ENCODE assay signal across 14 mouse cellular contexts in genomic region chr3:98211301-98212081, GRCm38 (mm10). TPM values are rescaled to one million over a fixed set of nuclear protein-coding genes. Genes with fewer than 3 reads are reported as not detected.
DNase-seq lines count a peak whose midpoint lies in the region; ATAC-seq and TF ChIP-seq lines count a peak whose summit lies in the region.
"Had no signal": no experiment of that assay in that cellular context is flagged by ENCODE, and none has a peak within 500 bp of the region (broad histone marks: within the 10 kb centered on the region; RNA-seq: fewer than 3 reads in every experiment).

No protein-coding gene starts in this region.

- no peak for TF ChIP-seq EP300 in liver, postnatal 0 days (IDR thresholded peaks at IDR 0.05; ENCODE audit: low read depth)

- no peak for TF ChIP-seq POLR2A in lung, adult 2 months (IDR thresholded peaks at IDR 0.05; ENCODE audit: borderline replicate concordance, extremely low read depth, low read depth, low read length)

- TF ChIP-seq CTCF in liver, postnatal 0 days (IDR thresholded peaks at IDR 0.05; ENCODE audit: low read depth), result no peak
- no peak for TF ChIP-seq CTCF in lung, adult 2 months (IDR thresholded peaks at IDR 0.05; ENCODE audit: insufficient read depth, low read length)

- peak overlapping the region; percentile 17 for H3K4me2 ChIP-seq in forebrain, embryonic 16.5 days (ENCODE audit: low read length)
- H3K4me2 ChIP-seq in midbrain, embryonic 15.5 days, result no peak overlapping the region
- H3K4me2 ChIP-seq in liver, postnatal 0 days (ENCODE audit: low read depth, low read length), result no peak overlapping the region
- H3K4me2 ChIP-seq: heart, embryonic 15.5 days had no signal

- H3K9me3 ChIP-seq in forebrain, embryonic 16.5 days (ENCODE audit: control insufficient read depth, low read length), result no peaks in the 10 kb centered on the region
- no peaks in the 10 kb centered on the region for H3K9me3 ChIP-seq in midbrain, embryonic 15.5 days
- H3K9me3 ChIP-seq in liver, postnatal 0 days (ENCODE audit: low read length), result no peaks in the 10 kb centered on the region
- H3K9me3 ChIP-seq: heart, embryonic 15.5 days had no signal

- no peaks in the 10 kb centered on the region for H3K36me3 ChIP-seq in forebrain, embryonic 16.5 days (ENCODE audit: control insufficient read depth, insufficient read depth)
- H3K36me3 ChIP-seq in midbrain, embryonic 15.5 days (replicated peaks), result no peaks in the 10 kb centered on the region
- no peaks in the 10 kb centered on the region for H3K36me3 ChIP-seq in liver, postnatal 0 days (replicated peaks; ENCODE audit: insufficient read depth, low read length)
- H3K36me3 ChIP-seq: heart, embryonic 15.5 days had no signal

- H3K27me3 ChIP-seq in forebrain, embryonic 16.5 days (replicated peaks; ENCODE audit: control insufficient read depth, insufficient read depth, low read length), result no peaks in the 10 kb centered on the region
- no peaks in the 10 kb centered on the region for H3K27me3 ChIP-seq in midbrain, embryonic 15.5 days (replicated peaks)
- H3K27me3 ChIP-seq in liver, postnatal 0 days (ENCODE audit: insufficient read depth, low read length), result no peaks in the 10 kb centered on the region
- H3K27me3 ChIP-seq: heart, embryonic 15.5 days had no signal

- H3K27ac ChIP-seq in forebrain, embryonic 16.5 days (ENCODE audit: low read length), result peak overlapping the region; percentile 83
- 0 out of 2 replicates have a peak overlapping the region, but pooled peaks have one; percentile 6 for H3K27ac ChIP-seq in midbrain, embryonic 15.5 days
- H3K27ac ChIP-seq in liver, postnatal 0 days (ENCODE audit: low read depth), result no peak overlapping the region
- H3K27ac ChIP-seq: heart, embryonic 15.5 days; liver, embryonic 14.5 days had no signal

- ATAC-seq in forebrain, embryonic 16.5 days, result peak; percentile 96
- ATAC-seq in midbrain, embryonic 15.5 days (replicated peaks), result peak; percentile 79
- ATAC-seq in liver, postnatal 0 days, result no peak
- no peak for ATAC-seq in CD4-positive, CD25-positive, alpha-beta regulatory T cell, adult 4 months
- ATAC-seq: activated CD4-positive, CD25-positive, alpha-beta regulatory T cell, adult 4 months had no signal

- no peak overlapping the region for H3K9ac ChIP-seq in forebrain, embryonic 16.5 days (replicated peaks; ENCODE audit: low read depth, low read length)
- no peak overlapping the region for H3K9ac ChIP-seq in midbrain, embryonic 15.5 days
- H3K9ac ChIP-seq in liver, postnatal 0 days (replicated peaks), result no peak overlapping the region
- H3K9ac ChIP-seq: heart, embryonic 15.5 days; liver, embryonic 14.5 days had no signal

- no peak overlapping the region for H3K4me3 ChIP-seq in forebrain, embryonic 16.5 days (replicated peaks; ENCODE audit: low read length)
- no peak overlapping the region for H3K4me3 ChIP-seq in midbrain, embryonic 15.5 days
- H3K4me3 ChIP-seq in liver, postnatal 0 days (ENCODE audit: low read depth, low read length), result no peak overlapping the region
- H3K4me3 ChIP-seq in lung, adult 2 months (replicated peaks; ENCODE audit: extremely low read depth, low read depth, low read length), result no peak overlapping the region
- H3K4me3 ChIP-seq: heart, embryonic 15.5 days had no signal

- H3K4me1 ChIP-seq in forebrain, embryonic 16.5 days (replicated peaks; ENCODE audit: control insufficient read depth, insufficient read depth, low read length), result peaks cover 16% of the 10 kb centered on the region
- H3K4me1 ChIP-seq in midbrain, embryonic 15.5 days, result no peaks in the 10 kb centered on the region
- peaks cover 4% of the 10 kb centered on the region for H3K4me1 ChIP-seq in liver, postnatal 0 days (ENCODE audit: insufficient read depth)
- H3K4me1 ChIP-seq in lung, adult 2 months (ENCODE audit: control insufficient read depth, insufficient read depth, low read length), result no peaks in the 10 kb centered on the region
- H3K4me1 ChIP-seq: heart, embryonic 15.5 days had no signal

- peak; percentile 67 for DNase-seq in MEL-GATA-1-ER (ENCODE audit: extremely low read depth, low read depth)
- peak; percentile 41 to 60 for DNase-seq in layer of hippocampus, postnatal 10 days (ENCODE audit: low spot score in 2 of 2)
- DNase-seq in thymus, postnatal 4 days, result no peak
- DNase-seq in liver, postnatal 0 days, result no peak
- no peak for DNase-seq in lung, adult 2 months
- DNase-seq: cerebellum, adult 9-10 months had no signal

- 22% methylated on average over 7 of the region's 7 CpGs for WGBS in forebrain, embryonic 16.5 days
- WGBS in midbrain, embryonic 15.5 days, result 57% methylated on average over 7 of the region's 7 CpGs
- 66% methylated on average over 7 of the region's 7 CpGs for WGBS in liver, postnatal 0 days (ENCODE audit: insufficient replicate concordance)
- 65% methylated on average over 7 of the region's 7 CpGs for WGBS in lung, adult 2 months

RNA-seq across cellular contexts. Expression of gene Reg4, which starts 10.5 kb away (rescaled TPM):
- not detected in 2 replicates for polyA plus RNA-seq in forebrain, embryonic 16.5 days (2015; fragmentation: Nextera tagmentation; extraction: Ambion mirVana)
- total RNA-seq in layer of hippocampus, postnatal 10 days (2021), result not detected
- not detected in 2 replicates for polyA plus RNA-seq in midbrain, embryonic 15.5 days (2015; fragmentation: Nextera tagmentation; extraction: Ambion mirVana)
- polyA plus RNA-seq in liver, postnatal 0 days (2015; fragmentation: Nextera tagmentation; extraction: Ambion mirVana), result not detected in 2 replicates
- not detected for polyA plus RNA-seq in CD4-positive, CD25-positive, alpha-beta regulatory T cell, adult 4 months (2017; shearing (Covaris generic))
- 0.34 TPM in 1 of 2 replicates, not detected in the other for polyA plus RNA-seq in lung, adult 2 months (2012; rRNA removed)
- polyA plus RNA-seq: activated CD4-positive, CD25-positive, alpha-beta regulatory T cell, adult 4 months; heart, embryonic 15.5 days; kidney, embryonic 14.5 days; liver, embryonic 14.5 days had no signal

RNA-seq across cellular contexts. Expression of gene Adam30, which starts 51.1 kb away (rescaled TPM):
- not detected in 2 replicates for polyA plus RNA-seq in forebrain, embryonic 16.5 days (2015; fragmentation: Nextera tagmentation; extraction: Ambion mirVana)
- not detected for total RNA-seq in layer of hippocampus, postnatal 10 days (2021)
- not detected in 2 replicates for polyA plus RNA-seq in midbrain, embryonic 15.5 days (2015; fragmentation: Nextera tagmentation; extraction: Ambion mirVana)
- not detected in 2 replicates for polyA plus RNA-seq in liver, postnatal 0 days (2015; fragmentation: Nextera tagmentation; extraction: Ambion mirVana)
- polyA plus RNA-seq in CD4-positive, CD25-positive, alpha-beta regulatory T cell, adult 4 months (2017; shearing (Covaris generic)), result not detected
- not detected in 2 replicates for polyA plus RNA-seq in lung, adult 2 months (2012; rRNA removed)
- polyA plus RNA-seq: activated CD4-positive, CD25-positive, alpha-beta regulatory T cell, adult 4 months; heart, embryonic 15.5 days; kidney, embryonic 14.5 days; liver, embryonic 14.5 days; thymus, postnatal 0 days had no signal

Comparison
In these comparisons a context has a peak if more than half of its experiments do, and no peak if none do; other contexts are left out.
1. DNase-seq: peak in MEL-GATA-1-ER (single experiment) and layer of hippocampus, postnatal 10 days (2 of 2); none in thymus, postnatal 4 days (single experiment), liver, postnatal 0 days (single experiment) and lung, adult 2 months (single experiment).
2. ATAC-seq: peak in forebrain, embryonic 16.5 days (single experiment) and midbrain, embryonic 15.5 days (single experiment); none in liver, postnatal 0 days (single experiment) and CD4-positive, CD25-positive, alpha-beta regulatory T cell, adult 4 months (single experiment).